Mouse (Mus musculus) heart, adult 2 months (tissue): Measurements from ENCODE around the gene Adamts16.

Experiments used
- CTCF ChIP-seq: fragments of 200-600 bp; IDR thresholded peaks from 2 replicates; pipeline ENCODE4 v1.8.1; 2022; ENCODE audit warnings: antibody characterized with exemption, mild to moderate bottlenecking, moderate library complexity
- EP300 ChIP-seq: fragments of 200-500 bp; IDR thresholded peaks from 2 replicates; pipeline ENCODE4 v1.6.1; 2011; ENCODE audit warnings: low read depth, low read length, control low read depth; ENCODE audit not compliant: insufficient read depth
- POLR2A ChIP-seq: fragments of 200-500 bp; IDR thresholded peaks from 2 replicates; pipeline ENCODE4 v1.6.1; 2011; ENCODE audit warnings: mild to moderate bottlenecking, low read depth, low read length, control low read depth; ENCODE audit not compliant: insufficient read depth

- TF ChIP-seq POLR2A (no peak), EP300 (no peak), CTCF (no peak)
Measured at GRCm38 (mm10) chr13:70742693-70743092, 98.9 kb downstream of the Adamts16 start.
